Mouse (Mus musculus): ENCODE results near the gene Cyp2s1.

DNA sequence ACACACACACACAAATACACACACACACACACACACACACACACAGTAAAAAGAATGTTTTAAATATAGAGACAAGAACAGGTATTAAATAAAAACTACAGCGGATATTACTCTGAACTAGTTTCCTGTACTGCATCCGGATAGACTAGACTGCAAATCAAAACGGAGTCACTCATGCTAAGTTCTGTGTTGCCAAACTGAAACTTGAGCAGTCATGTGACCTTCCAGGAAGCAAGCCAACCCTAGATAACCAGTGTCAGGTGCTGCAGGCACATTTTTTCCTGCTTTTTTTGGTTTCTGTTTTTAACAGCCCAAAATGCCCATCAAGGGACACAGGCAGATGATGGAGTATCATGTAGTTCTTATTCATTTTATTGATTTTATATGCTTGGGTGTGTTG, 10.5 kb upstream of the Cyp2s1 start:
- TF ChIP-seq GATA1 (IDR thresholded peaks at IDR 0.05; ENCODE audit: borderline replicate concordance, low read length), result no peak
- no peak for TF ChIP-seq FLI1 (IDR thresholded peaks at IDR 0.05; ENCODE audit: low read length)
